Mouse (Mus musculus): ENCODE measurements around the gene Rab27a.

The Rab27a gene

DNA sequence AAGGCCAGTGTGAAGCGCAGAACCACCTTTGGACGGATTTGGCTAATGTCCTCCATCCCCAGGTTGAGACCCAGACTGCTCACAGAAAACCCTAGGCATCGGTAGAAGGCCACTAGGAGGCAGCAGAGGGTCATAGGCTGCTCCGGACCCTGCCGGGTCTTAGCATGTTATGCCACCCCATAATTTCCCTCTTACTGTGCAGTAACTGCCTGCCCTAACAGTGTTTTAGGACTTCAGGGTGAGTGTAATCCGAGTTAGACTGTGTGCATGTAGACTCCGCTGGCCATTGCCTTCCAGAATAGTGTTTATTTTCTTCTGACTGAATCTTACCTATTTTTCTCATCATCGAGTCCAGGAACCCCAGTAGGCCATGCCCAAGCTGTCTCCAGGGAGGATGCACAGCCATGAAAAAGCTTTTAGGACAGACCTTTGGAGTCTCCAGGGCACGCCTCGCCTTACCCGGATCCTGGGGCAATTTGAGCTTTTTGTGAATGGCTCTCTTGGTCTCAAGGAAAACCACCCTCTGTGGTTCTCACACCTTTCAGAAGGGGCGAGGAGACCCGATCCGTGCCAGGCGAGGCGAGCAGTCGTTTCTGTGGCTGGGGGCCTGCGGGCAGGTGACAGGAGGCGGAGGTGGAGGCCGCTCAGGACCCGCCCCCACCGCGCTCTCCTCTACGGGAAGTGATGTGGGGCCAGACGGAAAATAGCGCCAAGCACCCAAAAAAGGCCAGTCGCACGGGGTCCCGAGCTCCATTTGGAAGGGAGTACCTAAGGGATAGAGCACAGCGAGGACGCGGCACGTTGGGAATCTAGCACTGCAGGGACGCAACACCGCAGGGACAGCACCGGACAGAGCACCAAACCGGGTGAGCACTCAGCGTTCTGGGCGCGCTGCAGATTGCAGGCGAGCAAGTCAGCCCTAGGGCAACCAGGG lies at the start of gene Rab27a:
Rab27a (plus strand) TSS at position 709 of the 934 bp plus-strand sequence.
- DNase-seq = peak; percentile 81 to 91

DNA sequence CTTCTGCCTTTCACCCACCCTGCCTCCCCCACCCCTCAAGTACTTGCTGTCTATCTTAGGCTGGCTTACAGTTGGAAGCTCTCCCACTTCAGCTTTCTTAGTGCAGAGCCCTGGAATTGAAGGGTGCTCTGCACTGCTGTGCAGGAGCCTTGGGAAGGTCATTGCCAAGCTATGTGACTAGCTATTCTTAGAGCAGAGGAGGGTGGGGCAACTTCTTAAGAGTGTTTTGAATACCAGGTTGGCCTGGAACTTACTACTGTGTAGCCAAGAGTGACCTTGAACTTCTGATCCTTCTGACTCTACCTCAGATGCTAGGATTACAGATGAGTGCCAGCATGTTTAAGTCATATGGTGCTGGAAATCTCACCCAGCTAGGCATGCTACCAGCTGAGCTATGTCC lies 48.5 kb upstream of the Rab27a start:
- DNase-seq = no peak

- no peak for DNase-seq
These were observed 47.8 kb upstream of the Rab27a start for GRCm38 (mm10) chr9:72996806-72997205.

DNA sequence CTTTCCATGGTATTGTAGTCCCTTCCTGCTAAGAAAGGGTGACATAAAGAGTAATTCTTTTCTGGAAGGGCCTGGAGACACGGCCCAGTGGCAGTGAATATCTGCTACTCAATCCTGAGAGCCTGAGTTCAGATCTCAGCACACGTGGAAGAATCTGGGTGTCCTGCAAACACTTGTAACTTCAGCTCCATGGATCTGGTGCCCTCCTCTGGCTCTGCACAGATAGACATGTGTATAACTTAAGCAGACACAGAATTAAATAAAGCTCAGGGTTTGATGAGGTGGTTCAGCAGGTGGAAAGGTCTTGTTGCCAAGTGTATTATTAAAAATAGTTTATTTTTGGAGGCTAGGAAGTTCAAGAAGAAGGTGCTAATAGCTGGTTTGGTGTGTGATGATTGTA lies 44.2 kb upstream of the Rab27a start:
- DNase-seq = no peak

GRCm38 (mm10) chr9:73001314-73002011 lies 43.2 kb upstream of the Rab27a start:
- no peak for DNase-seq

- DNase-seq = no peak
These were observed 42.5 kb upstream of the Rab27a start for GRCm38 (mm10) chr9:73002177-73002576.

GRCm38 (mm10) chr9:73004076-73004475 lies 40.6 kb upstream of the Rab27a start:
- DNase-seq = peak in 1 of 2 experiments; percentile 42

DNA sequence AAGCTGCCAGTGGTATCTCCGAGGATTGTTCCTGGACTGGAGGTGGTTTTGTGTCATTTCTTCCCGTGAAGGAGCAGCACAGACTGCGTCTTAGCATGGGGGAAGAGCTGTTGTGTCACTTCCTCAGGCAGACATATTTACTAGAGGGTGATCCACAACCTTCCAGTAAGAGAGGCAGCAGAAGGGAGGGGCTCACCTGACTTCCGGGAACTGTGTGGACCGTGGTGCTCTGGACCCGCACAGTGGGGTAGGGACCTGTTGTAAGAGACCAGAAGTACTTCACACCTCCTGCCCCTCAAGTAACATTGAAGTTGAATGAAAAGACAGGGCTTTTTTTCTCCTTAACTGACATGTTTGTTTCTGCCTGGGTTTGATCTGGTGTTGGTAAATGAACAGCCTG lies 39.5 kb upstream of the Rab27a start:
- DNase-seq = no peak

DNA sequence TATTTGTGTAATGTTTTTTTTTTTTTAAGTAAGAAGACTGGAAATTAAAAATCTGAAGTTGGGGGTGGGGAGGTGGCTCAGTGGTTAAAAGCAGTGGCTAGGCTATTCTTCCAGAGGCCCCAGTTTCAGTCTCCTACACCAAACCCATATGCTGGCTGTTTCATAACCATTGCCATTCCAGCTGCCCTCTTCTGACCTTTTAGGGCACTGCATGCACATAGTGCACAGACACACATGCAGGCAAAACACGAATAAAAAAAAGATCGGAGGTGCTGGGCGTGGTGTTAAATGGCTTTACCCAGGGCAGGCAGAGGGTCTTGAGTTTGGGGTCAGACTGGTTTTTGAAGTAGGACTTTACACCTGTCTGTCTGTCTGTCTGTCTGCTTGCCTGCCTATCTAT lies 38.5 kb upstream of the Rab27a start:
- DNase-seq = peak in 1 of 2 experiments; percentile 12

GRCm38 (mm10) chr9:73008384-73008783 lies 36.3 kb upstream of the Rab27a start:
- DNase-seq = no peak

- no peak for DNase-seq
These were observed 32.0 kb upstream of the Rab27a start for GRCm38 (mm10) chr9:73012629-73013028.

- DNase-seq = no peak
These were observed 29.9 kb upstream of the Rab27a start for GRCm38 (mm10) chr9:73014724-73015123.

GRCm38 (mm10) chr9:73019841-73020240 lies 24.8 kb upstream of the Rab27a start:
- peak; percentile 23 to 61 for DNase-seq

GRCm38 (mm10) chr9:73020566-73021097 lies 24.0 kb upstream of the Rab27a start:
- no peak for DNase-seq

DNA sequence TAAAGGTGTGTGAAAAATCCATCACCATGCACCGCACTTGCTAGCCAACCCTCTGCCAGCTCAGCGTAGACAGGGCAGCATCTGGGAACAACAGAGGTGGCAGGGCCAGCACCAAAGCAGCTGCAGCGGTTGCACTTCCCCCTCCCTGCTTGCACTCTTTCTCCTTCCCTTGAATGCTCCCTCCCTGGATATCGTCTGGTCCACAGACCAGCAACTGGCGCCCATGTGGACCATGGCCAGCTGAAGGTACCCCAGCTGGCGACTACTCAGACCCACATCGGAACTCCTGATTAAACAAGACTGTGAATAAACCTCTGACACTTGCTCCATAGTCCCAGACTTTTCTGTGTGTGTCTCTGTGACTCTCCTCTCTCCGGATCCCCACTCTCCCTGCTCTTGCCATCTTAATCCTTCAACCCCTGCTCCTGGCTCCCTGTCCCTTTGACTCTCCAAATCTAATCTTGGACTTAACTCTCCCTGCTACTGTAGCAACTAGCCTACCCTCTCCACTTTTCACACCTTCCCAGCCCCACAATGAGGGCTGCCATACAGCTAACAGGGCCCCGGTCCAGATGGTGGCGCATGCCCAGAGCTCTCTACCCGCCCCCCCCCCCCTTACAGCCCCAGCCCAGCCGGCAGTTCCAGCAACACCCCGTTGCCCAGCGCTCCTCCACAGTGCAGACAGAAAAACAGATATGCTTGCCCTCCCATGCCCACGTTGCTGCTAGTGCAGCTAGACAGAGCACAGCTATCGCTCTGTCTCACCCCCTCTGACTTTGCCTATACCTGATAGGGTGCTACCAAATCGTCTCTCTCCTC lies 18.6 kb upstream of the Rab27a start:
- no peak for DNase-seq

DNA sequence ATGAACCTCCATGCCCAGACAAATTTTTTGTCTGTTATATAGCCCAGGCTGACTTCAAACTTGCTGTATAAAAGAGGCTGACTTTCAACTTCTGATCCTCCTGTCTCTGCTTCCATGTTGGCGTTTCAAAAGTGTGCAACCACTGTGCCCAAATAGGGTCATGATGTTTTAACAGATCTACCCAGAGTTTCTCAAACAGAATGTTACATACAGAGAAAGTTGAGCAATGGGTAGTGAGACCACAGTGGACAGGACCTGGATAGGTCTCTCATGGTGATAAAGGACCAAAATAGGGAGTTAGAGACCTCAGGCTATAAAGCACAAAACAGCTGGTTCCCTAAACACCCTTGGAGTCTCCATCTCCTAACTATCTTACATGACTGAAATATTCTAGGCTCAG lies 14.2 kb upstream of the Rab27a start:
- no peak for DNase-seq

- DNase-seq = no peak
These were observed 13.2 kb upstream of the Rab27a start for GRCm38 (mm10) chr9:73031421-73031820.

GRCm38 (mm10) chr9:73033406-73033805 lies 11.2 kb upstream of the Rab27a start:
- DNase-seq = no peak

- peak; percentile 94 for DNase-seq
These were observed 5.3 kb upstream of the Rab27a start for GRCm38 (mm10) chr9:73039222-73039945.

DNA sequence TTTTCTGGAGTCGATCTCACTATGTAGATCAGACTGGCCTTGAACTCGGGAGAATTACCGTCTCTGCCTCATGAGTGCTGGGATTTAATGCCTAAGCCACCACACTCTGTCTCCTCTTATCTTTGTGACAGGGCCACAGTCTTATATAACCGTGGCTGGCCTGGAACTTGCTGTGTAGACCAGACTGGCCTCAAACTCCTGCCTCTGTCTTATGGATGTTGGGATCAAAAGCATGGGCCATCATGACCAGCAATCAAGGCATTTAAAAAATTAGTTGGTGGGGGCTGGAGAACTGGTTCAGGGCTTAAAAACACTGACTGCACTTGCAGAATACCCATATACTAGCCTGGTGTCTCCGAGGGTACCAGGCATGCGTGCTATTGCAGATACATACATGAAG lies 4.6 kb upstream of the Rab27a start, which contains the start of gene Pigb:
Pigb (minus strand) TSS at position 299 of the 400 bp plus-strand sequence.
- no peak for DNase-seq

GRCm38 (mm10) chr9:73045204-73045603 lies 550 bp downstream of the Rab27a start:
- no peak for DNase-seq

GRCm38 (mm10) chr9:73045711-73046110 lies 1.1 kb downstream of the Rab27a start:
- DNase-seq = no peak

Measured in lung, postnatal 4 days (tissue).